ENCODE assay signal across 8 mouse cellular contexts in genomic region chr5:33936120-33936707, GRCm38 (mm10). TPM values are rescaled to one million over a fixed set of nuclear protein-coding genes. Genes with fewer than 3 reads are reported as not detected.
DNase-seq lines count a peak whose midpoint lies in the region; ATAC-seq lines count a peak whose summit lies in the region.

Nelfa (minus strand) TSS chr5:33936413.

- no peaks in the 10 kb centered on the region; the same call in none of the 2 replicates for H3K36me3 ChIP-seq in hindbrain, embryonic 16.5 days (ENCODE audit: control insufficient read depth, insufficient read depth, low read length)
- peaks cover 8% of the 10 kb centered on the region; the same call in 1 of the 2 replicates for H3K36me3 ChIP-seq in macrophage (ENCODE audit: inconsistent target)

- DNase-seq in WW6 (ENCODE audit: low read depth, low spot score) = peak; percentile 91
- peak; percentile 96 to 97 for DNase-seq in cerebellum, postnatal 4 days (ENCODE audit: low spot score in 2 of 2)
- DNase-seq in gastrocnemius, adult 18-20 months (ENCODE audit: low spot score) = peak; percentile 98
- peak; percentile 99 for DNase-seq in left cerebral cortex, adult 18-20 months (ENCODE audit: low spot score in 2 of 2)
- peak; percentile 100 for DNase-seq in right cerebral cortex, adult 18-20 months
- peak; percentile 94 for DNase-seq in urinary bladder, postnatal 10 days (ENCODE audit: low spot score)

- H3K27ac ChIP-seq in hindbrain, embryonic 16.5 days (ENCODE audit: low read depth, low read length) = peak within 1 kb of the TSS; percentile 91
- peak within 1 kb of the TSS; percentile 86 for H3K27ac ChIP-seq in macrophage

- WGBS in hindbrain, embryonic 16.5 days = under 1% methylated on average over 57 of the region's 61 CpGs
- under 1% methylated on average over 60 of the region's 61 CpGs for WGBS in macrophage (ENCODE audit: missing documents)

- peak; percentile 99 for ATAC-seq in hindbrain, embryonic 16.5 days

- 0 out of 2 replicates have a peak, but pooled peaks cover 3% of the 10 kb centered on the region for H3K9me3 ChIP-seq in hindbrain, embryonic 16.5 days (ENCODE audit: control insufficient read depth, low read length)

- peak within 1 kb of the TSS; percentile 73 for H3K4me2 ChIP-seq in hindbrain, embryonic 16.5 days (ENCODE audit: low read length)

- H3K27me3 ChIP-seq in hindbrain, embryonic 16.5 days (replicated peaks; ENCODE audit: control insufficient read depth, insufficient read depth, low read length) = no peaks in the 10 kb centered on the region

- peaks cover 57% of the 10 kb centered on the region for H3K79me2 ChIP-seq in macrophage (ENCODE audit: inconsistent target)

- peak within 1 kb of the TSS; percentile 97 for H3K4me3 ChIP-seq in hindbrain, embryonic 16.5 days (ENCODE audit: low read length)
- peak within 1 kb of the TSS; percentile 68 for H3K4me3 ChIP-seq in macrophage (ENCODE audit: inconsistent target)

- H3K9ac ChIP-seq in hindbrain, embryonic 16.5 days (ENCODE audit: low read depth, low read length) = peak within 1 kb of the TSS; percentile 92

- peaks cover 24% of the 10 kb centered on the region for H3K4me1 ChIP-seq in hindbrain, embryonic 16.5 days (ENCODE audit: control insufficient read depth, insufficient read depth, low read depth, low read length)

RNA-seq across cellular contexts. Expression of gene Nelfa, which starts in this region (rescaled TPM):
- total RNA-seq in gastrocnemius, adult 18-20 months (2021) = 1 to 10 TPM; 6.7 to 7.1 TPM
- 37.8 and 42.8 TPM in 2 replicates for polyA plus RNA-seq in hindbrain, embryonic 16.5 days (2015; fragmentation: Nextera tagmentation; extraction: Ambion mirVana)
- total RNA-seq in left cerebral cortex, adult 18-20 months (2021) = 10 to 100 TPM; 20.9 to 23.0 TPM
- 10 to 100 TPM in 19 of 26 experiments, 1 to 10 TPM in 7; 2.9 to 61.0 (median 28.2) TPM for total RNA-seq in macrophage (2018; cell fraction: chromatin; rRNA removed)
- 10 to 100 TPM in 24 of 26 experiments, 1 to 10 TPM in 2; 4.4 to 24.9 (median 22.1) TPM for total RNA-seq in macrophage (2018; cell fraction: cytosol; rRNA removed)
- total RNA-seq in macrophage (2018; cell fraction: nucleus; rRNA removed) = 10 to 100 TPM in 21 of 26 experiments, 1 to 10 TPM in 5; 5.3 to 56.0 (median 16.9) TPM
- 17.8 to 22.3 TPM (median 20.5 TPM) in 3 replicates for polyA plus RNA-seq in macrophage (2018)

Comparison
In these comparisons a context has a peak if more than half of its experiments do, and no peak if none do; other contexts are left out.
1. Peak in every context shown above with its lines: DNase-seq, ATAC-seq, H3K4me3 ChIP-seq and H3K27ac ChIP-seq.